Comparison of ENCODE assay signal across 8 mouse cellular contexts in the genomic region with DNA sequence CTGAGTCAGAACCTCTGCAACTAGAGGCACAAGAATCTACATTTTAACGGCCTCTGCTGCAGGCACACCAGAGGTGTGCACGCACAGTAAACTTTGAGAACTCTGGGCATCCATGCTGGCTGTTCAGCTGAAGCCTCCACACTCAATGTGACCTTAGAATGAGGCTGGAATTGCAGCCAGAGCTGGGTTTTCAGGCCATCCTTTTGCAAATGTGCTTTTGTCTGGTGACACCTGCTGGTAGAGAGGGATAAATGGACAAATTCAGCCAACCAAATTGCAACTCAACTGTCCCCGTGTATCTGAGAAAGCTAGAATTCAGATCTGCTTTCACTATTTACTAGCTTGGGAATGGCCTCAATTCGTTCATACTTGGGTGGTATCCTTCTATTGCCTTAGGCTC. TPM values are rescaled to one million over a fixed set of nuclear protein-coding genes. Genes with fewer than 3 reads are reported as not detected.
DNase-seq lines count a peak whose midpoint lies in the region; ATAC-seq and TF ChIP-seq lines count a peak whose summit lies in the region.

No protein-coding gene starts in this region.

- no peak overlapping the region for H3K4me3 ChIP-seq in hindbrain, embryonic 10.5 days
- H3K4me3 ChIP-seq in hindbrain, embryonic 12.5 days: no peak overlapping the region
- no peak overlapping the region for H3K4me3 ChIP-seq in layer of hippocampus, adult 2 months

- DNase-seq in hindbrain, embryonic 10.5 days (ENCODE audit: low spot score): peak; percentile 40
- DNase-seq in adrenal gland, postnatal 10 days: peak; percentile 70
- peak; percentile 53 for DNase-seq in embryo, embryonic 9.5 days (ENCODE audit: extremely low spot score)
- DNase-seq in heart, adult 9 months (ENCODE audit: low spot score in 2 of 2): peak; percentile 65 to 74
- peak; percentile 66 to 70 for DNase-seq in layer of hippocampus, adult 2 months (ENCODE audit: low spot score in 2 of 2)
- peak; percentile 77 for DNase-seq in lung, postnatal 10 days
- DNase-seq in right cerebral cortex, adult 18-20 months: peak; percentile 62

- no peaks in the 10 kb centered on the region for H3K9me3 ChIP-seq in hindbrain, embryonic 10.5 days
- no peaks in the 10 kb centered on the region for H3K9me3 ChIP-seq in hindbrain, embryonic 12.5 days (replicated peaks)

- WGBS in hindbrain, embryonic 10.5 days: 39% methylated on average over 4 of the region's 4 CpGs
- WGBS in hindbrain, embryonic 12.5 days: 32% methylated on average over 4 of the region's 4 CpGs

- no peak overlapping the region for H3K9ac ChIP-seq in hindbrain, embryonic 12.5 days

- 0 out of 2 replicates have a peak, but pooled peaks cover 3% of the 10 kb centered on the region for H3K4me1 ChIP-seq in hindbrain, embryonic 10.5 days (replicated peaks)
- H3K4me1 ChIP-seq in hindbrain, embryonic 12.5 days: no peaks in the 10 kb centered on the region

- no peak overlapping the region for H3K27ac ChIP-seq in hindbrain, embryonic 10.5 days
- no peak overlapping the region for H3K27ac ChIP-seq in hindbrain, embryonic 12.5 days
- H3K27ac ChIP-seq in layer of hippocampus, adult 2 months: peak overlapping the region; percentile 40; the same call in 1 of the 2 replicates

- no peak overlapping the region for H3K4me2 ChIP-seq in hindbrain, embryonic 12.5 days (replicated peaks)

- H3K36me3 ChIP-seq in hindbrain, embryonic 10.5 days: no peaks in the 10 kb centered on the region
- H3K36me3 ChIP-seq in hindbrain, embryonic 12.5 days: no peaks in the 10 kb centered on the region

- TF ChIP-seq CTCF in layer of hippocampus, adult 2 months (conservative IDR thresholded peaks at IDR 0.05): peak; percentile 93

- no peaks in the 10 kb centered on the region for H3K27me3 ChIP-seq in hindbrain, embryonic 10.5 days (ENCODE audit: insufficient read depth, poor library complexity, severe bottlenecking)
- no peaks in the 10 kb centered on the region for H3K27me3 ChIP-seq in hindbrain, embryonic 12.5 days

- ATAC-seq in hindbrain, embryonic 12.5 days (ENCODE audit: low FRiP score): no peak

RNA-seq across cellular contexts. Expression of gene Fsd1l, which starts 37.1 kb away (rescaled TPM):
- 23.2 and 26.0 TPM in 2 replicates for polyA plus RNA-seq in hindbrain, embryonic 10.5 days (2016; fragmentation: Nextera tagmentation; extraction: Ambion mirVana)
- polyA plus RNA-seq in hindbrain, embryonic 12.5 days (2016; fragmentation: Nextera tagmentation; extraction: Ambion mirVana): 29.9 and 34.0 TPM in 2 replicates
- 10 to 100 TPM in 1 of 2 experiments, 1 to 10 TPM in 1; 9.5 to 15.9 TPM for total RNA-seq in adrenal gland, postnatal 10 days (2021)
- total RNA-seq in layer of hippocampus, adult 2 months (2021): 10 to 100 TPM; 29.2 to 32.5 TPM
